Mouse (Mus musculus): ENCODE results near the gene Scnn1g. TPM values are rescaled to one million over a fixed set of nuclear protein-coding genes. Genes with fewer than 3 reads are reported as not detected.
A peak's percentile ranks its signal among the peaks of the same experiment; 100 is the strongest.

The Scnn1g gene
- total RNA-seq (2014; rRNA removed) (0.07 and 0.26 TPM in 2 replicates), polyA plus RNA-seq (2015; fragmentation: Nextera tagmentation; extraction: Ambion mirVana) (0.05 and 0.15 TPM in 2 replicates)

- H3K4me3 ChIP-seq (ENCODE audit: low read length): peak within 1 kb of the TSS; percentile 40
- H3K9me3 ChIP-seq (ENCODE audit: low read length): no peaks in the 10 kb centered on the region
- peak; percentile 93 for DNase-seq (ENCODE audit: low spot score)
- 1% methylated on average over 38 of the region's 38 CpGs for WGBS
- H3K27me3 ChIP-seq (ENCODE audit: insufficient read depth, low read length): no peaks in the 10 kb centered on the region
- H3K4me1 ChIP-seq (ENCODE audit: insufficient read depth, low read length): peaks cover 6% of the 10 kb centered on the region; the same call in 1 of the 2 replicates
- H3K36me3 ChIP-seq (ENCODE audit: insufficient read depth, low read length): no peaks in the 10 kb centered on the region
- peak; percentile 95 for ATAC-seq
- peak; percentile 99 for TF ChIP-seq CTCF (IDR thresholded peaks at IDR 0.05; ENCODE audit: low read depth)
- peak within 1 kb of the TSS; percentile 74 for H3K4me2 ChIP-seq (ENCODE audit: low read depth, low read length)
- 0 out of 2 replicates have a peak within 1 kb of the TSS, but pooled peaks have one; percentile 31 for H3K9ac ChIP-seq (replicated peaks; ENCODE audit: low read length)
- H3K27ac ChIP-seq: no peak within 1 kb of the TSS
Measured at GRCm38 (mm10) chr7:121734171-121734831, at the start of gene Scnn1g. Gene Scnn1g (plus strand): TSS chr7:121734479.

- 90% methylated on average over 5 of the region's 5 CpGs for WGBS
- Histone ChIP-seq H3K4me1 (ENCODE audit: insufficient read depth, low read length) (no peaks in the 10 kb centered on the region), H3K27ac (no peak overlapping the region), H3K9me3 (ENCODE audit: low read length) (no peaks in the 10 kb centered on the region), H3K36me3 (ENCODE audit: insufficient read depth, low read length) (no peaks in the 10 kb centered on the region), H3K27me3 (ENCODE audit: insufficient read depth, low read length) (no peaks in the 10 kb centered on the region), H3K4me2 (ENCODE audit: low read depth, low read length) (no peak overlapping the region), H3K9ac (replicated peaks; ENCODE audit: low read length) (no peak overlapping the region), H3K4me3 (ENCODE audit: low read length) (no peak overlapping the region)
- no peak for ATAC-seq
- no peak for DNase-seq (ENCODE audit: low spot score)
- no peak for TF ChIP-seq CTCF (IDR thresholded peaks at IDR 0.05; ENCODE audit: low read depth)
Measured at GRCm38 (mm10) chr7:121685140-121685984, 48.9 kb upstream of the Scnn1g start.

DNA sequence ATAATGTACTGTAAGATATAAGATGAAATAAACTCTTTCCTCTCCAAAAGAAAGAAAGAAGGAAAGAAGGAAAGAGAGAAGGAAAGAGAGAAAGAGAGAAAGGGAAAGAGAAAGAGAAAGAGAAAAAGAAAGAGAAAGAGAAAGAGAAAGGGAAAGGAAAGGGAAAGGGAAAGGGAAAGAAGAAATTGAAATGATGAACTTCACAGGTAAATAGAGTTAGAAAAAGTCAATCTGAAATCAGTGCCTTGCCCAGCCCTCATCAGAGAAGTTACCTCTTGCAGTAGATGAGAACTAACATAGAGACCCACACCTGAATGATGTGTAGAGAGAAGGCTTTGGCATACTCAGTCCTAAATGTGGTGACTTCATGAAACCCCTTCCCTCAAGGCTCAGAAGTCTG, 44.9 kb upstream of the Scnn1g start:
- no peak overlapping the region for H3K4me3 ChIP-seq (ENCODE audit: low read length)
- no peak overlapping the region for H3K4me2 ChIP-seq (ENCODE audit: low read depth, low read length)
- no peak overlapping the region for H3K9ac ChIP-seq (replicated peaks; ENCODE audit: low read length)
- no peak for DNase-seq (ENCODE audit: low spot score)
- H3K27ac ChIP-seq: no peak overlapping the region
- H3K36me3 ChIP-seq (ENCODE audit: insufficient read depth, low read length): no peaks in the 10 kb centered on the region
- ATAC-seq: no peak
- no peak for TF ChIP-seq CTCF (IDR thresholded peaks at IDR 0.05; ENCODE audit: low read depth)
- H3K4me1 ChIP-seq (ENCODE audit: insufficient read depth, low read length): no peaks in the 10 kb centered on the region
- H3K9me3 ChIP-seq (ENCODE audit: low read length): no peaks in the 10 kb centered on the region
- no peaks in the 10 kb centered on the region for H3K27me3 ChIP-seq (ENCODE audit: insufficient read depth, low read length)

DNA sequence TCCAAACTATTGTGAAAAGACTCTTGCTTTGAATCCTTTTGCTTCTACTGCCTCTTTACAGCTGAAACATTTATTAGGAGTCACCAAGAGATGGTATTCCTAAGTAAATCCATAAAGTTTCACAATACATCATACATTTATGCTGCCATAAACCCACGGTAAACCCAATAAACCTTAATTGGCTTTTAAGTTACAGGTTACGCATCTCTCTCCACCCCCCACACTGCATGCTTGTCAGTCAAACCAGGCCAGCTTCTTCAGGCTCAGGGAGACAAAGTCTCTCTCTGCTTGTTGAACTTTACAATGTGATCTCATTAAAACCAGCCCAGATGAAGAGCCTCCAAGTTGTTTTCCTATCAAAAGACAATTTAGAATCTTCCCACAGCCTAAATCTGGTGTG, 42.5 kb upstream of the Scnn1g start:
- ATAC-seq: no peak
- Histone ChIP-seq H3K36me3 (ENCODE audit: insufficient read depth, low read length) (no peaks in the 10 kb centered on the region), H3K9ac (replicated peaks; ENCODE audit: low read length) (no peak overlapping the region), H3K4me3 (ENCODE audit: low read length) (no peak overlapping the region), H3K9me3 (ENCODE audit: low read length) (no peaks in the 10 kb centered on the region), H3K4me1 (ENCODE audit: insufficient read depth, low read length) (no peaks in the 10 kb centered on the region), H3K27ac (no peak overlapping the region), H3K4me2 (ENCODE audit: low read depth, low read length) (no peak overlapping the region), H3K27me3 (ENCODE audit: insufficient read depth, low read length) (no peaks in the 10 kb centered on the region)
- 78% methylated on average over 2 of the region's 2 CpGs for WGBS
- TF ChIP-seq CTCF (IDR thresholded peaks at IDR 0.05; ENCODE audit: low read depth): no peak
- DNase-seq (ENCODE audit: low spot score): no peak

GRCm38 (mm10) chr7:121697170-121697569, 37.1 kb upstream of the Scnn1g start:
- H3K27me3 ChIP-seq (ENCODE audit: insufficient read depth, low read length): no peaks in the 10 kb centered on the region
- no peak overlapping the region for H3K4me3 ChIP-seq (ENCODE audit: low read length)
- DNase-seq (ENCODE audit: low spot score): no peak
- no peaks in the 10 kb centered on the region for H3K9me3 ChIP-seq (ENCODE audit: low read length)
- no peak overlapping the region for H3K27ac ChIP-seq
- H3K9ac ChIP-seq (replicated peaks; ENCODE audit: low read length): no peak overlapping the region
- H3K4me2 ChIP-seq (ENCODE audit: low read depth, low read length): no peak overlapping the region
- H3K4me1 ChIP-seq (ENCODE audit: insufficient read depth, low read length): no peaks in the 10 kb centered on the region
- H3K36me3 ChIP-seq (ENCODE audit: insufficient read depth, low read length): no peaks in the 10 kb centered on the region
- no peak for ATAC-seq
- TF ChIP-seq CTCF (IDR thresholded peaks at IDR 0.05; ENCODE audit: low read depth): no peak

DNA sequence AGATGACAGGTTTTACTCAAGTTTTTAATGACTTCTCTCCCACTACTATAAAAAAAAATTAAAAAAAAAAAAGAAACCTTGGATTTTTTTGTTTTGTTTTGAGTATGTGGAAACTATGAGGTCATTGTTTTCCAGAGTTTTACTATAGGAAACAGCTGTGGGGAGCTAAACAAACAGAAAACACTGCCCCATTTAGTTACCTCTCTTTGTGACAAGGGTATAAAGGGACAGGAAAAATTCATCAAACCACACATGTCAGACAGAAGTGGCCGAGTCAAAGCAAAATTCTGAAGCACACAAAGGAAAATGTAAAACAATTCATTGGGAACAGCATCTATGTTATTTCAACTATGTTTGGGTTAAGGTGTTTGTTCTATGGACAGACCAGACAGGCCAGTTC, 36.7 kb upstream of the Scnn1g start:
- H3K27ac ChIP-seq: no peak overlapping the region
- H3K4me1 ChIP-seq (ENCODE audit: insufficient read depth, low read length): no peaks in the 10 kb centered on the region
- no peaks in the 10 kb centered on the region for H3K27me3 ChIP-seq (ENCODE audit: insufficient read depth, low read length)
- H3K9me3 ChIP-seq (ENCODE audit: low read length): no peaks in the 10 kb centered on the region
- H3K4me3 ChIP-seq (ENCODE audit: low read length): no peak overlapping the region
- TF ChIP-seq CTCF (IDR thresholded peaks at IDR 0.05; ENCODE audit: low read depth): no peak
- DNase-seq (ENCODE audit: low spot score): no peak
- WGBS: 47% methylated on average over 1 of the region's 1 CpGs
- no peak overlapping the region for H3K9ac ChIP-seq (replicated peaks; ENCODE audit: low read length)
- no peaks in the 10 kb centered on the region for H3K36me3 ChIP-seq (ENCODE audit: insufficient read depth, low read length)
- H3K4me2 ChIP-seq (ENCODE audit: low read depth, low read length): no peak overlapping the region
- no peak for ATAC-seq

- DNase-seq (ENCODE audit: low spot score) (no peak), ATAC-seq (no peak)
- H3K4me2 ChIP-seq (ENCODE audit: low read depth, low read length): no peak overlapping the region
- TF ChIP-seq CTCF (IDR thresholded peaks at IDR 0.05; ENCODE audit: low read depth): no peak
- no peak overlapping the region for H3K9ac ChIP-seq (replicated peaks; ENCODE audit: low read length)
- H3K27me3 ChIP-seq (ENCODE audit: insufficient read depth, low read length): no peaks in the 10 kb centered on the region
- H3K4me3 ChIP-seq (ENCODE audit: low read length): no peak overlapping the region
- H3K27ac ChIP-seq: no peak overlapping the region
- H3K36me3 ChIP-seq (ENCODE audit: insufficient read depth, low read length): no peaks in the 10 kb centered on the region
- no peaks in the 10 kb centered on the region for H3K9me3 ChIP-seq (ENCODE audit: low read length)
- H3K4me1 ChIP-seq (ENCODE audit: insufficient read depth, low read length): peaks cover 6% of the 10 kb centered on the region; the same call in 1 of the 2 replicates
Measured at GRCm38 (mm10) chr7:121699218-121699617, 35.1 kb upstream of the Scnn1g start.
